Mouse (Mus musculus): Measurements from ENCODE around the gene Cacna1s.

Cacna1s gene

DNA sequence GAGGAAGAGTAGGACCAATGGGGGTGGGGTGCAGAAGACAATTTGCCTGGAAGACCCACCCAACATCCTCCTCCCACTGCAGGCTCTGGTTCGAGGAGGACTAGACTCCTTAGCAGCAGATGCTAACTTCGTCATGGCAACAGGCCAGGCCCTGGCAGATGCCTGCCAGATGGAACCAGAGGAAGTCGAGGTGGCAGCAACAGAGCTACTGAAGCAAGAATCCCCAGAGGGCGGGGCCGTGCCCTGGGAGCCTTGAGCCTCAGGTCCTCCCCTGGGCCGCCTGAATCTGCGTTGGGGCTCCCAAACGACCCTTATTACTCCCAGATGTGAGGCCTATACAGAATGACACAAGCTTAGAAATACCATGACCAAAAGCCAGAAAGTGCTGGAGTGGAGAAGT is 66.3 kb downstream of the Cacna1s start:
- DNase-seq = no peak

- DNase-seq = no peak
These were observed 67.2 kb downstream of the Cacna1s start for GRCm38 (mm10) chr1:136119571-136120262.

GRCm38 (mm10) chr1:136120263-136120603 is 67.7 kb downstream of the Cacna1s start:
- DNase-seq = no peak

GRCm38 (mm10) chr1:136120785-136121184 is 68.2 kb downstream of the Cacna1s start:
- no peak for DNase-seq

DNA sequence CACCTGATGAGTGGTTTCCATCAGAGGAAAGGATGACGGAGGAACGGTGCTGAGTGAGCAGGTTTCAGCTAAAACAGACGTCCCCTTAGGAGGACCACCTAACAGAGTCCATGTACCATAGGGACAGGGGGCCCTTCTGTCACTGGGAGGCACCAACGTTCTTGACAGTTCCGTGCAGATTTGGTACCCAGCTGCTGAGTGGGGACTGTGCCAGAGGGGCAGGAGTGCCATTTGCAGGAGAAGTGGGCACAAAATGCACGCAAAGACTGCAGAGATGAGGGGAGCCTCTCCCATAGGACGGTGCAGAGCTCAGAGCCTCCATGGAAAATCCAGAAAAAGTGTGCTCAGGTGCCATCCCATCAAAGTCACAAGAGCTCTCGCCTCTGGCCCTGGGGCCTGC is 69.5 kb downstream of the Cacna1s start:
- DNase-seq = no peak

DNA sequence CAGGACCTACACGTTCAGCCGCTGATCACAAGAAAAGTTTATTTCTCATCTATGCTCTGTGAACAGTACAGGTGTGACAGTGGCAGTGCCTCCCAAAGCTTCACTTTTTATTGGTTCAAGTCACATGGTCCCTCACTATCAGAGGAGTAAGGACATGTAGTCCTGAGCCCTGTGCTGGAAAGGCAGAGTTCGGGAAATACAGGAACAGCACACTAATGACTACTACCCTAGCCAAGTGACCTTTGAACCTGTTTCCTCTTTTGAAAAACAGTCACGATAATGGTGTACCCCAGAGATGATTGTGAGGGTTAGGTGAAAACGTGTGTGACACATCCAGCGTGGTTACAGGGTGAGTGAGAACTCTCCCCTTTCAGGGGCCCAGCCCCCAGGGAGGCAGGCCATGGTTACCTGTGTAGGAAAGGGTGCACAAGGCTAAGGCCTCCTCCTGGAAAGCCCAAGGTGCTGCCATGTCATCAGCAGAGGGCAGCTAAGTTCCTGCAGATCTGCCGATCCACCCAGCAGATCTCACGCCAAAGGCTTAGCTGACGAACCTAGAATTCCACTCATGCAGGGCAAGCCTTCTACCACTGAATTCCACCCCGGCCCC is 73.7 kb downstream of the Cacna1s start:
- no peak for DNase-seq

- DNase-seq = peak; percentile 58 to 77
These were observed 74.3 kb downstream of the Cacna1s start for GRCm38 (mm10) chr1:136126895-136127294.

- no peak for DNase-seq
These were observed 75.3 kb downstream of the Cacna1s start for GRCm38 (mm10) chr1:136127856-136128255.

- no peak for DNase-seq
These were observed 75.9 kb downstream of the Cacna1s start for GRCm38 (mm10) chr1:136128416-136128815.

- DNase-seq = no peak
These were observed 76.5 kb downstream of the Cacna1s start for GRCm38 (mm10) chr1:136128944-136129589.

- DNase-seq = no peak
These were observed 77.6 kb downstream of the Cacna1s start for GRCm38 (mm10) chr1:136130107-136130506.

GRCm38 (mm10) chr1:136130951-136131558 is 78.5 kb downstream of the Cacna1s start, which contains the start of gene Kif21b:
Gene Kif21b, plus strand, starts transcription at chr1:136131389.
- DNase-seq = peak; percentile 84 to 91

DNA sequence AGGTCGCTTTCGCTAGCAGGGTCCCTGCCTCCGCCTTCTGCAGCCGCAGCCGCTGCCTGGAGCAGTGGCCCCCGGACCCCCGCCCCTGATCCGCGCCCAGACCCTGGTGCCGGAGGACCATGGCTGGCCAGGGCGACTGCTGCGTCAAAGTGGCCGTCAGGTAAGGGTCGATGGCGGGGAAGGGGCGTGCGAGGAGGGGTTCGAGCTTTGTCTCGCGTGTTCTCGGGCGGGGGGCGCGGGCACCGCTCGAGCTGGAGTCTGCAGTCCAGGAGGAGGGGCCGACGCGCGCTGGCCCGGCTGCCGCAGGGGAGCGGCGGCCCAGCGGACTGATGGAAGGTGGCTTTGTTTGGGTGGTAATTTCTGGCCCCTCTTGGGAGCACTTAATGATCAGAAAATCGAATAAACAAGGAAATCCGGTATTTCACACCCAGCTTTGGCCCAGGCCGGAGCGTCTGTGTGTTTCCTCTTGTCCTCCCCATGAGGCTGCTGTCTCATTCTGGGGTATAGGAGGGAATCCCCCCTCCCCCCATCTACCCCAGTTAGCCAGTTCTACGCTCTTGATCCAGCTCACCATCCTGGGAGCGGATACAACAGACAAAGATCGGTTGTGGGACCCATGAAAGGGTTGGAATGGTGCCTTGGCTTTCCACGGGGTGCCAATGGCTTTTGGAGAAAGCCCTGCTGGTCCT is 79.2 kb downstream of the Cacna1s start:
- DNase-seq = no peak

DNA sequence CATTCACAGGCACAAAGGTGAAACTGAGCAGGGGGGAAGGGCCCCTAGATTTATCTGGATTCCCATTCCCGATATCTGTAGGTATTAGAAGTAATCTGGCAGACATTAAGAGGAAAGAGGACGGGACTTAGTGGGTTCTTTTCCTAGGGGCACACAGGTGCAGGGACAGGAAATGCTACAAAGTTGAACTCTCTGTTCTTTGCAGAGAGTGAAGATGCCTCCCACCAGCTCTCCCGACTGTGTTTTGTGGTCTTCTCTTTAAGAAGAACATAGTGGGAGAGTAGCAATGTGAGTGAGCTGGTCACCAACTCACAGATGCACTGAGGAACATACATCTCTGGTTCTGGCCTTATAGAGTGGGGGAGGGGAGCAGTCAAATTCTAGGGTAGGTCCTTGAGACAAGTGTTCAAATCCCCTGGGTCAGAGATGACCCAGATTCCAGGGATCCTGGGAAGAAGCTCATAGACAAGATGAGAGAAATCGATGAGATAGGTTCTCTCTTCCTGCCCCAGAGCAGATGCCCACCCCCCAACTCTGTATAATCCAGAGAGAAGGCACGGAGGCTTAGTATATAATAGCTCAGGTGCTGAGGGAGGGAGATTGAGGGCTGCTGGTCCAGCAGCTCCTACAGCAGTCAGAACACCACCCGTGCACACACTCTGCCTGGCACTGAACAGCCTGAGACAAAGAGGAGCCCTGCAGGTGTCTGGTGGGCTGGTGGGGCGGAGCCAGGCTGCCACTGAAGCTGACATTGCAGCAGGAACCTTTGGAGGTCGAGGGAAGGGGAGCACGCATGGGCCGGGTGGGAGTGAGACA is 80.0 kb downstream of the Cacna1s start:
- DNase-seq = no peak

DNA sequence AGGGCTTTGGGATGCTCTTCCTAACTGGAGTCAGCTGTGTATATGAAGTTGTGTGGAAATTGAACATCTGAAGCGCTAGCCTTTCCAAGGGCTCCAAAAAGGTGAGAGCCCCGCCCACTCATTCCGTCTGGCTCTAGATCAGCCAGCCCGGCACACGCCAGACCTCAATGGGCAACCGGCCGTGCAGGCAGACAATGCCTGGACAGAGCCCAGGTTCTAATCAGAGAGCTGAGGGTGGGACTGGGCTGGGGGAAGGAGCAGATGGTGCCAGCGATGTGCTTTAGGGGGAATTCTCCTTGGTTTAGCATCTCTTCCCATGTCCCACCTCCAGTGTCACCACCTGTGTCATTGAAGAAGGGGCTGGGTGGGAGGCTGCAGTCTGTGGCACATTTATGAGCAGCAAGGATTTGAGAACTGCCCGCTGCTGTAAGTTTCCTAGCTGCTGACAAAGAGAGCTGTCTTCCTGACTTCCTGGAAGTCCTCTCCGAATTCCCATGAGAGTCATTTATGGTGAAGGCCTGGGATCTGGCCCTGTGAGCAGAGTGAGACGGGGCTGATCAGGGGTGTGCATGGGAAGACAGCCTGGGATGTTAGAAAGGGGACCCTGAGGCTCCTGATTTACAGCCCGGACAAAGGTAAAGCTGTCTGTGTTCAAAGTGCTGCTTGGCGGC is 81.2 kb downstream of the Cacna1s start:
- DNase-seq = peak in 1 of 2 experiments; percentile 40

DNA sequence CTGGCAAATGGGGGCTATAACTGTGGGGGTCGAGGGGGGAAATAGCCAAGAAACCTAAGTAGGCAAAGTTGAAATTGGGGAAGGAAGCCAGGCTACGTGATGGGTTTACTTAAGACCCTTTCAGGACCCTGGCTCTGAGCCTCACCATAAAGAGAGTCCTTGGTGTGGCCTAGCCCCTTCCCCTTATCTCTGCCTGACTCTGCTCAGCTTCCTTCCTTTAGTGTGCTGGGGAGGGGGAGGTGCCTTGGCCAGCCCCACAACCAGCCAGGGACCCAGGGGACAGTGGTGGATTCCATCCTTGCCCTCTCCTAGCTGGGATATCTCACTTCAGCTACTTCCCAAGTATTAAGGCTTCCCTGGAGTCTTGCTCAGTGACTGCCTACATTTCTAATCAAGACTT is 82.0 kb downstream of the Cacna1s start:
- no peak for DNase-seq

DNA sequence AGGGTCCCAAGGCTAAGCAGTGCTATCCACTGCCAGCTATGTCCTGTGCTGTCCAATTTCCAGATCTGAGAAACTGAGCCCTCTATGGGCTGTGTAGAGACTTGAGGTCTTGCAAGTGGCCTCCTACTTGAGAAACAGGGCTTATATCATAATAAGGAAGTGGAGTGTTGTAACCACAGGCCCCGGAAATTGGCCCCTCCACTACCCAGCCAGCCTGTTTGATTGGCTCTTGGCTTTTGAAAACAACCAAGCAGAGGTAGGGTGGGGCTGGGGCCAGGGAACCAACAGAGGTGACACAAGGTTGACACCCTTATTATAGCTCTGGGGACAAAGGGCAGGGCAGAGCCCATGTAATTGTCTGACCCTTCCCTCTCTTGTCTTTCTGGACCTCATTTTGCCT is 82.5 kb downstream of the Cacna1s start:
- DNase-seq = peak in 1 of 2 experiments; percentile 16

GRCm38 (mm10) chr1:136135777-136136444 is 83.4 kb downstream of the Cacna1s start:
- no peak for DNase-seq

DNA sequence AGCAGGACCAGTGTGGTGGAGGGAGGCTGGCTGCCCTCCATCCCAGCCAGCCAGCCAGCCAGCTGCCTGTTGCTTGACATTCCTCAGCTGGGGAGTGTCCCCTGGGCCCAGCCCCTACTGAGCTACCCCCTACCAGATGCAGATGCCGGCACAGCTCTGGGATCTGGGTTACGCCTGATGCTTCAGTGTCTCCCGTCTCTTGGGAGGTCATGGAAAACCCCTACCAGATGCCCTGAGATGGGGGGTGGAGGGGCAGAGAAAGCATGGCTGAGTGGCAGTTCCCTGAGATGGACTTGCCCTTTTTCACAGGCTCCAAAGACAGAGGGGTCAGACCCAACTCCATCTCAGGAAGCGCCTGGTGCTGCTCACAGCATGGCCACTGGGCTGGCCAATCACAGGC is 84.0 kb downstream of the Cacna1s start:
- no peak for DNase-seq

DNA sequence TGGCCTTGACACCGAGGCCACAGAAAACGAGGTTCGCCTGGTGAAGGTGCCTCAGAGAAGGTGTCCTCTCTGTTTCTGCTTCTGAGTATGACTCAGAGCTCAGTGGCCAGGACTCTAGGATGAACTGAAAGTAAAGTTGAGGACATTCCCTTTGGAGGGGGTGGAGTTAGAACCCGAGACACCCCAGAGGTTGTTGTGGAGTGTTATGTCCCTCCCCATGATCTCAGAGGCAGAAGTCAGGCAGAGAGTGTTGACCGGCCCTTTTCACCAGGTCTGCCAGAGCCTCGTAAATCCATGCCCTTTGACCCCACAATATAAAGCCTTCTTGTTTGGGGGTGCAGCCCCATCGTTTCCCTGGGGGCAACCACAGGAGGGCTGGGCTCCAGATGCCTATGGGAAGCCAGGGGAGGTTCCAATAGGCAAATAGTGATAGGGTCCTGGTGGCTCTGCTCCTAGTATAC is 84.6 kb downstream of the Cacna1s start:
- peak in 1 of 2 experiments; percentile 38 for DNase-seq

DNA sequence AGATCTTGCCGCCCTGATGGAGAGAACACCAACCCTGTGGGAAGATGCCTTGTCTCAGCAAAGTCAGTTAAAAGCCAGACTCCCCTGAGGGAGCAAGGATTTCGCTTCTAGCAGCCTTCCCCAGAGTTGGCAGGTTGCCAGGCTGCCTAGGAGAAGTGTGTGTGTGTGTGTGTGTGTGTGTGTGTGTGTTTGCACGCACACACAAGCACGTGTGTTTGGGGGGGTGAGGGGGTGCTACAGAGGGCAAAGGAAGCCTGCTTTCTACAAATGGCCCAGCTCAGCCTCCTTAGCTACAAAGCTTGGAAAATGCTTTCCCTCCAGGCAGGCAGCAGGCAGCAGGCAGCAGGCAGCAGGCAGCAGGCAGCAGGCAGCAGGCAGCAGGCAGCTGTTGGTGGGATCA is 85.0 kb downstream of the Cacna1s start:
- peak; percentile 67 to 76 for DNase-seq

Data from kidney, postnatal 25 days (tissue).